Mouse (Mus musculus): ENCODE results near the gene Col4a6. TPM values are rescaled to one million over a fixed set of nuclear protein-coding genes. Genes with fewer than 3 reads are reported as not detected.

Gene Col4a6
- polyA plus RNA-seq, 1 experiment: not detected

- WGBS: 17% methylated on average over 1 of the region's 1 CpGs
- no peaks in the 10 kb centered on the region for H3K4me1 ChIP-seq (ENCODE audit: control insufficient read depth, insufficient read depth, low read length)
- H3K4me3 ChIP-seq (replicated peaks; ENCODE audit: control insufficient read depth, low read depth, low read length): no peak overlapping the region
- no peak overlapping the region for H3K27ac ChIP-seq (ENCODE audit: control insufficient read depth, insufficient read depth, low read depth, low read length, poor library complexity)
- TF ChIP-seq POLR2A (IDR thresholded peaks at IDR 0.05; ENCODE audit: borderline replicate concordance, control insufficient read depth, low read depth, low read length) (no peak), CTCF (IDR thresholded peaks at IDR 0.05; ENCODE audit: control insufficient read depth, insufficient read depth, low read length) (no peak)
These were observed 157.7 kb downstream of the Col4a6 start for GRCm38 (mm10) chrX:141316217-141316616.

- TF ChIP-seq CTCF (IDR thresholded peaks at IDR 0.05; ENCODE audit: control insufficient read depth, insufficient read depth, low read length): no peak
- no peak for TF ChIP-seq POLR2A (IDR thresholded peaks at IDR 0.05; ENCODE audit: borderline replicate concordance, control insufficient read depth, low read depth, low read length)
These were observed 158.1 kb downstream of the Col4a6 start for GRCm38 (mm10) chrX:141315795-141316194.

GRCm38 (mm10) chrX:141292702-141293462 is 181.0 kb downstream of the Col4a6 start:
- 18% methylated on average over 3 of the region's 3 CpGs for WGBS
- Histone ChIP-seq H3K4me1 (ENCODE audit: control insufficient read depth, insufficient read depth, low read length) (no peaks in the 10 kb centered on the region), H3K4me3 (replicated peaks; ENCODE audit: control insufficient read depth, low read depth, low read length) (no peak overlapping the region), H3K27ac (ENCODE audit: control insufficient read depth, insufficient read depth, low read depth, low read length, poor library complexity) (no peak overlapping the region)
- TF ChIP-seq CTCF (IDR thresholded peaks at IDR 0.05; ENCODE audit: control insufficient read depth, insufficient read depth, low read length): no peak
- TF ChIP-seq POLR2A (IDR thresholded peaks at IDR 0.05; ENCODE audit: borderline replicate concordance, control insufficient read depth, low read depth, low read length): no peak

More at GRCm38 (mm10) chrX:141315795-141316194, 158.1 kb downstream of the Col4a6 start:
- 59% methylated on average over 3 of the region's 3 CpGs for WGBS
- H3K27ac ChIP-seq (ENCODE audit: control insufficient read depth, insufficient read depth, low read depth, low read length, poor library complexity): no peak overlapping the region
- no peaks in the 10 kb centered on the region for H3K4me1 ChIP-seq (ENCODE audit: control insufficient read depth, insufficient read depth, low read length)
- no peak overlapping the region for H3K4me3 ChIP-seq (replicated peaks; ENCODE audit: control insufficient read depth, low read depth, low read length)

- 90% methylated on average over 2 of the region's 2 CpGs for WGBS
- Histone ChIP-seq H3K4me1 (ENCODE audit: control insufficient read depth, insufficient read depth, low read length) (no peaks in the 10 kb centered on the region), H3K4me3 (replicated peaks; ENCODE audit: control insufficient read depth, low read depth, low read length) (no peak overlapping the region), H3K27ac (ENCODE audit: control insufficient read depth, insufficient read depth, low read depth, low read length, poor library complexity) (no peak overlapping the region)
- TF ChIP-seq CTCF (IDR thresholded peaks at IDR 0.05; ENCODE audit: control insufficient read depth, insufficient read depth, low read length): no peak
- no peak for TF ChIP-seq POLR2A (IDR thresholded peaks at IDR 0.05; ENCODE audit: borderline replicate concordance, control insufficient read depth, low read depth, low read length)
These were observed 197.5 kb downstream of the Col4a6 start for GRCm38 (mm10) chrX:141276397-141276796.

GRCm38 (mm10) chrX:141265986-141266385 is 207.9 kb downstream of the Col4a6 start:
- Histone ChIP-seq H3K4me1 (ENCODE audit: control insufficient read depth, insufficient read depth, low read length) (no peaks in the 10 kb centered on the region), H3K4me3 (replicated peaks; ENCODE audit: control insufficient read depth, low read depth, low read length) (no peak overlapping the region), H3K27ac (ENCODE audit: control insufficient read depth, insufficient read depth, low read depth, low read length, poor library complexity) (no peak overlapping the region)
- TF ChIP-seq POLR2A (IDR thresholded peaks at IDR 0.05; ENCODE audit: borderline replicate concordance, control insufficient read depth, low read depth, low read length) (no peak), CTCF (IDR thresholded peaks at IDR 0.05; ENCODE audit: control insufficient read depth, insufficient read depth, low read length) (no peak)
- WGBS: 46% methylated on average over 1 of the region's 1 CpGs

- Histone ChIP-seq H3K4me1 (ENCODE audit: control insufficient read depth, insufficient read depth, low read length) (no peaks in the 10 kb centered on the region), H3K27ac (ENCODE audit: control insufficient read depth, insufficient read depth, low read depth, low read length, poor library complexity) (no peak overlapping the region), H3K4me3 (replicated peaks; ENCODE audit: control insufficient read depth, low read depth, low read length) (no peak overlapping the region)
- TF ChIP-seq POLR2A (IDR thresholded peaks at IDR 0.05; ENCODE audit: borderline replicate concordance, control insufficient read depth, low read depth, low read length) (no peak), CTCF (IDR thresholded peaks at IDR 0.05; ENCODE audit: control insufficient read depth, insufficient read depth, low read length) (no peak)
- WGBS: 28% methylated on average over 1 of the region's 1 CpGs
These were observed 224.2 kb downstream of the Col4a6 start for GRCm38 (mm10) chrX:141249636-141250035.

GRCm38 (mm10) chrX:141236564-141237333 is 237.1 kb downstream of the Col4a6 start:
- Histone ChIP-seq H3K4me3 (replicated peaks; ENCODE audit: control insufficient read depth, low read depth, low read length) (no peak overlapping the region), H3K4me1 (ENCODE audit: control insufficient read depth, insufficient read depth, low read length) (no peaks in the 10 kb centered on the region), H3K27ac (ENCODE audit: control insufficient read depth, insufficient read depth, low read depth, low read length, poor library complexity) (no peak overlapping the region)
- TF ChIP-seq CTCF (IDR thresholded peaks at IDR 0.05; ENCODE audit: control insufficient read depth, insufficient read depth, low read length) (no peak), POLR2A (IDR thresholded peaks at IDR 0.05; ENCODE audit: borderline replicate concordance, control insufficient read depth, low read depth, low read length) (no peak)
- WGBS: 50% methylated on average over 2 of the region's 2 CpGs

GRCm38 (mm10) chrX:141228169-141228568 is 245.7 kb downstream of the Col4a6 start:
- no peak for TF ChIP-seq CTCF (IDR thresholded peaks at IDR 0.05; ENCODE audit: control insufficient read depth, insufficient read depth, low read length)
- no peak for TF ChIP-seq POLR2A (IDR thresholded peaks at IDR 0.05; ENCODE audit: borderline replicate concordance, control insufficient read depth, low read depth, low read length)
- Histone ChIP-seq H3K4me1 (ENCODE audit: control insufficient read depth, insufficient read depth, low read length) (no peaks in the 10 kb centered on the region), H3K27ac (ENCODE audit: control insufficient read depth, insufficient read depth, low read depth, low read length, poor library complexity) (no peak overlapping the region), H3K4me3 (replicated peaks; ENCODE audit: control insufficient read depth, low read depth, low read length) (no peak overlapping the region)
- whole genome bisulfite sequencing: 18% methylated on average over 2 of the region's 2 CpGs

Data from bone marrow, adult 2 months (tissue).